In the genomic region with DNA sequence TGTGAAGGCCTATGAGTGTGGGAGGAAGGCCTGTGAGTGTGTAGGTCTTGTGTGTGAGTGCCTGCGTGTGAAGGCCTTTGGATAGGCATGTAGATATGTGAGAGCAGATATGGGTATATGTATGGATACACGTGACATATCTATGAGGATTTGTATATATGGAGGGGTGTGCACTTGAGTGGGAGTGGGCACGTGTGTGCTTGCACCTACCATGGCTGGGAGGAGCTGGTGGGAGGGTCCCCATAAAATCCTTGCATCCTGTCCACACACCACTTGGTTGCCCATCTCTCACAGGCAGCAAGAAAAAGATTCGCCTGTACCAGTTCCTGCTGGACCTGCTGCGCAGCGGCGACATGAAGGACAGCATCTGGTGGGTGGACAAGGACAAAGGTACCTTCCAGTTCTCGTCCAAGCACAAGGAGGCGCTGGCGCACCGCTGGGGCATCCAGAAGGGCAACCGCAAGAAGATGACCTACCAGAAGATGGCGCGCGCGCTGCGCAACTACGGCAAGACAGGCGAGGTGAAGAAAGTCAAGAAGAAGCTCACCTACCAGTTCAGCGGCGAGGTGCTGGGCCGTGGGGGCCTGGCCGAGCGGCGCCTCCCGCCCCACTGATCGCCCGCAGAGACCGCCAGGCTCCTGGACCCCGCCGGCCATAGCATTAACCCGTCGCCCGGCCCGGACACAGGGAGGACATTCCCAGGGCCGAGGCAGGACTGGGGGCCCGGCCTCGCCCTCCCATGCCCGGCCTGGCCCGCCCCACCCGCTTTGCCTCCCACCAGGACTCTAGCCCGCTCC, we compare ENCODE assay signal across 1 mouse cellular context.
TF ChIP-seq lines count a peak whose summit lies in the region.

No protein-coding gene starts in this region.

TF ChIP-seq in myocyte, 11 proteins besides CTCF, POLR2A, EP300 and RAD21 (continued from another document):
- no peak for TF ChIP-seq POLR2AphosphoS2 (IDR thresholded peaks at IDR 0.05; ENCODE audit: insufficient read length, low read depth)
- TF ChIP-seq MAX (IDR thresholded peaks at IDR 0.05; ENCODE audit: low read depth) = no peak
- no peak for TF ChIP-seq TCF12 (IDR thresholded peaks at IDR 0.05; ENCODE audit: insufficient read depth, poor library complexity, severe bottlenecking)
- TF ChIP-seq TCF3 (IDR thresholded peaks at IDR 0.05; ENCODE audit: insufficient read length, low read depth) = no peak
- TF ChIP-seq REST (IDR thresholded peaks at IDR 0.05; ENCODE audit: insufficient read depth, insufficient read length) = no peak
TF ChIP-seq in myocyte: peak in this region for 2.
